Mouse (Mus musculus) layer of hippocampus, adult 8-10 months (tissue): ENCODE results near the gene Nr1h3. TPM values are rescaled to one million over a fixed set of nuclear protein-coding genes. Genes with fewer than 3 reads are reported as not detected.

Experiments
- DNase-seq, 2 experiments: peaks; one replicate each; pipeline ENCODE4 v3.0.0; 2022; ENCODE audit warnings: low spot score in 2 of 2
- total RNA-seq, 4 experiments: library from RNA; stranded (reverse); gene quantifications; 2 replicates each; pipeline ENCODE4 v1.2.4; 2022

Nr1h3 gene
- total RNA-seq, 4 experiments from 2014 or later: 3.7 to 5.8 (median 4.3) TPM

DNA sequence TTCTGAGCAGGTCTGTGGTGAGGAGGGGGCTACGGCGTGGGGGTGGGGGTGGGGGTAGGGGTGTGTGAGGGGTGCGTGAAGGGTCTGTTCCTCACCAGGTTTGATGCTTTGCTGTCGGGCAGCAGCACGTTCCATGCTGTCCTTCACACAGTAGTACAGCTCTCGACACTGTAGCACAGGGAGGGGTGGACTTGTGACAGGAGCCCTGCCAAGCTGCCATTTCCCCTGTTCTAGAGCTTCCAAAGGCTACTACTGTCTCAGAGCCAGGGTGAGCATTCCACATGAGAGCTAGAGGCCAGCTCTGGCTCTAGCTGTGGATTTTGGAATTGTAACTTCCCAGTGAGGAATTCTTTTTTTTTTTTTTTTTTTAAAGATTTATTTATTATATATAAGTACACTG is 59.7 kb downstream of the Nr1h3 start:
- no peak for DNase-seq

DNA sequence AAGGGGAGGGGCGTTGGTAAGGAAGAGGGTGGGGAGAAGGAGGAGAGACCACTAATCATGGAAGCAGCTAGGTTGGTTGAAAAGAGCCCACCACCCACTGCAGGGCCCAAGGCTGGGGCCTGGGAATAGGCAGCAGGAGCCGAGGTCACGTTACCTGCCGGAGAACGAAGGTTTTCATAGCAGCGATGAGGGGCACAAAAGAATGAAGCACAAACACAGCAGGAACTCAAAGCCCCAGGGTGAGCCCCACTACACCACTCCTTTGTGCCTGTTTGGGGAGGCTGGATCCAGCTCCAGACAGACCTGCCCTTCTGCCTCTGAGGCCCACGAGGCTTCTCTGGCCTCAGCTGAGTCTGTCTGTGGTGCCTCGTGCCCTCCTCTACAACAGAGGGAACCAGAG is 62.9 kb downstream of the Nr1h3 start:
- DNase-seq: no peak

DNA sequence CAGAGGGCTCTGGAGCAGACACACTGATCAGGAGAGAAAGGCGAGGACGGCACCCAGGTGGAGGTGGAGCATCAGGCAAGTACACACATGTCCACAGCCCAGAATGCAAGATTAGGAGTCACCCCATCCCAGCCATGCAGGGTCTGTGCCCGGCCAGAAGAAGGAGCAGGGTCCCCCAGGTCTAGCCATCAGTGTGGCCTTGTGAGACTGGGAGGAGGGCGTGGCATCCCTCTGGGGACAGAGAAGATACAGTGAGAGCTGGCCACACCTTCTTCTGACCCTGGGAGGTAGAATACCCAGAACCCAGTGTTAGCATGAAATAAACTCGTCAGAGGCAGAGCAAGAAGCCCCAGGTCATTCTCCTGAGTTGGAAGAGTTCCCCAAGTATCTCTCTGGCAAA is 63.3 kb downstream of the Nr1h3 start:
- no peak for DNase-seq

DNA sequence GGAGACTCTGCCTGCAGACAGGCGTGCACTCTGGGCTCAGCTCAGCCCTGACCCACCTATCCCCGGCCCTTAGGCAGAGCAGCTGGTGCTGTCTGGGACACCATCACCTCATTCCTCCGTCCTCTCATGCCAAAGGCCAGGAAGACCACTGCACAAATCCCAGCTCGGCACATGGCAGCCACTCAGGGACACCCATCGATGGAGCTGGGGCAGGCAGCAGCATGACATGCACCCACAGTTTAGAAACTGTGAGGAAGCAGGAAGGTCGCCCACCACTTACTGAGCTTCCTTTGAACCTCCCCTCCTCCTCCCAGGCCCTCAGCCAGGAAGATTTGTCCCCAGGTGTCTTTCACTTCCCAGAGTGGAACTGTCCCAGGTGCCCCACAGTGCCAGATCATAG is 65.2 kb downstream of the Nr1h3 start:
- DNase-seq: no peak

DNA sequence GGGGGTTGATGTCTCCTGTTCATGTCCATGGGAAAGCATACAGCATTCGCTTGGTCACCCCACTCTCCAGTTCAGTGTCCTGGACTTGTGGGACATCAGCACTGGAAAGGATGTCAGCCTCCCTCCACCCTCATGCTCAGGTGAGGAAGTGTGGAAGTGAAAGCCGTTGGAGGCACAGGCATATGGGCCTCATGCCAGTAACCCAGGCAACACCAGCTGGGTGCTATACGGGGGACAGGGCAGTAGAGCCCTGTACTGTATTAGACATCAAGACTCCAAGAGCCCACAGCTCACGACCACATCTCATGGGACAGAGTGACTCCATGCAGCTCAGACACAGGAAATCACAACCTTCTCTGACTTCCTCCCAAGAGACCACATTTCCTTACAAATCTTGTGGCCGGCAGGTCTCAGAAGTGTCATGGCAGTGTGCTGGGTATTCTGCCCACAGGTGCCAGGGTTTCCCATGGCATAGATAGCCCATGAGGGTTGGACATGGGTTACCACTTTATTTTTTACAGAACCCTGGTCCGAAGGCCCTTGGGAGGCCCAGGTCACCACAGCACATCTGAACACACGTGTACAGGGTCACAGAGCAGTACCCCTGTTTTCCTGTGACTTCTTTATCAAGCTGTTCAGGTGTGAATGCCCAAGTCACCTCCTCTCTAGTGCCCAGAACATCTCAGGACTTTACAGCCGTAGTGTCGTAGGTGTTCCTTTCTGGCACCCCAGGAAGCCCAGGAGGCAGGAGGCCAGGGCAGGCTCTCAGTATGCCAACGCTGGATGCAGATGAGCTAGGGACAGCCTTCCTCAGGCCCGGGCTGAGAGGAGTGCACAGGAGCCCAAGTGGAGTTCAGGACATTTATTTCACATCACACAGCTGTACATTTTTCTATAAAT is 65.9 kb downstream of the Nr1h3 start:
- no peak for DNase-seq

Other genes with a start within 250 kb of the Nr1h3 start
- gene Rapsn, start 167.2 kb downstream of the Nr1h3 start, total RNA-seq: under 1 TPM in 2 of 4 experiments, not detected in 2; 0.36 to 0.47 TPM
- gene Psmc3, start 148.8 kb downstream of the Nr1h3 start, total RNA-seq: 100 to 1,000 TPM; 180 to 209 (median 206) TPM
- 10 to 100 TPM; 28.7 to 40.0 (median 33.1) TPM for gene Slc39a13, start 132.4 kb downstream of the Nr1h3 start, total RNA-seq
- 10 to 100 TPM in 2 of 4 experiments, 1 to 10 TPM in 2; 3.8 to 17.2 (median 9.7) TPM for gene Spi1, start 120.4 kb downstream of the Nr1h3 start, total RNA-seq
- under 1 TPM; 0.09 to 0.22 (median 0.16) TPM for gene Mybpc3, start 84.7 kb downstream of the Nr1h3 start, total RNA-seq
- 100 to 1,000 TPM; 202 to 259 (median 228) TPM for gene Madd, start 19.0 kb downstream of the Nr1h3 start, total RNA-seq
- gene Acp2, start 51 bp upstream of the Nr1h3 start, total RNA-seq: 10 to 100 TPM; 54.9 to 64.9 (median 59.8) TPM
- 10 to 100 TPM; 11.2 to 12.4 (median 11.9) TPM for gene Ddb2, start 34.1 kb upstream of the Nr1h3 start, total RNA-seq
- gene Pacsin3, start 53.1 kb upstream of the Nr1h3 start, total RNA-seq: 10 to 100 TPM; 27.1 to 34.4 (median 31.0) TPM
- gene Arfgap2, start 62.1 kb upstream of the Nr1h3 start, total RNA-seq: 10 to 100 TPM; 75.9 to 81.9 (median 79.1) TPM
- gene 1110051M20Rik, start 241.9 kb upstream of the Nr1h3 start, total RNA-seq: 100 to 1,000 TPM; 108 to 144 (median 121) TPM